Mouse (Mus musculus) right cerebral cortex, postnatal 10 days (tissue): ENCODE results near the gene Scamp3.

Source experiments
- DNase-seq, 2 experiments: peaks; one replicate each; pipeline ENCODE4 v3.0.0; 2021; ENCODE audit warnings: low spot score in 2 of 2

Scamp3 gene

DNA sequence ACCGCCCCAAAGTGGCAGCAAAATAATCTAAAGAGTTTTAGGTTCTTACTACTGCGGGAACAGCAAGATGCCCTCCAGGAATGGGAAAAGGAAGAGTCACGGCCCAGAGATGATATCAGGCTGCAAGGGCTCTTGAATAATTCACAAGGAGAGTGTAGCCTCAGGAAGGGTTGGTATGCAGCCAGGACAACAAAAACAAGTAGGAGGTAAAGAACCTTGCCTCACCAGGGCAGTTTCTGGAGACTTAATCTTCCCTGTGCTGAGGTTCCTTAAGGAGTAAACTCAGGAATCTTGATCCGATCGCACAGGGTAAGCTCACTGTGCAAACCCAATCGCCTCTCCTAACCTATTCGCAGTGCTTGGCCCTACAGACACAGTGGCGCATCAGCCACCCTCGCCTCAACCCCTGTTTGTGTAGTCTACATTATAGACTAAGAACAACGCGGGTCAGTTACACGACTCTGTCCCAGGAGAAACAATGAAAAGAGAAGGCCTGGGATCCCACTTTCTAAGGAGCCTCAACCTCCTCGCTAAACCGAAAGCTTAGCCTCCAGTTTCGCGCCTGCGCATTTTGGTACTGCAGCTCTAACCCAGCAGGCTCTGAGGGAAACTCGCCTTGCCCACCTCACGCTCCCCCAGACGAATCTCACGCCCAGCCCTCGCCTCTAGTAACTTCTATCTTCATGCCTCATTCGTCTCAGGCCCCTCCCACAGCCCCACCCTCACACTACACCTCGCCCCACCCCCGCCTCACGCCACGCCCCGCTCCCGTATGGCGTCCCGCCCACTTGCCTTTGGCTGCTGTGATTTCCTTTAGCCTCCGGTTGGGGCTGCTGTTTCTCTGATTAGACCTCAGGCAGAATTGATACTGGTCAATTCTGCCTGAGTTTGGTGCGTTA is 19.0 kb downstream of the Scamp3 start:
- peak; percentile 91 to 92 for DNase-seq

- no peak for DNase-seq
Measured at GRCm38 (mm10) chr3:89199839-89200238, 22.6 kb downstream of the Scamp3 start.

- DNase-seq: peak; percentile 93
Measured at GRCm38 (mm10) chr3:89202253-89203141, 25.2 kb downstream of the Scamp3 start, which contains the start of gene Gba. Gene Gba, plus strand, starts transcription at chr3:89202928.

DNA sequence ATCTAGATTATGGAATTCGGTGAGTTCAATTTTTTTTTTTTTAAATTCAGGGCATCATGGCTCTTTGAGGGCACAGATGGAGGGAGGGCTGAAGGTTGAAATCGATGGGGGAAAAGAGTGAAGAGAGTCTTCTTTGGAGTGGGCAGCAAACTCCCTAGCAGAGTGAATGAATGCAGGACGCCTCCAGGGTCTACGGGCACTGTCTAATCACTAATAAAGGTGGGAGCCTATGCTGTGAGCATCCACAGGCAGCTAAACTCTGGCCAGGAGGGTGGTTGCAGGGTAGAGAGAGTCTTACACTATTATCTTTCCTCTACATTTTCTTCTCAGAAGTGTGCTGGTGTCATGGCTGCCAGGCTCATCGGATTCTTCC is 25.9 kb downstream of the Scamp3 start:
- DNase-seq: no peak

DNA sequence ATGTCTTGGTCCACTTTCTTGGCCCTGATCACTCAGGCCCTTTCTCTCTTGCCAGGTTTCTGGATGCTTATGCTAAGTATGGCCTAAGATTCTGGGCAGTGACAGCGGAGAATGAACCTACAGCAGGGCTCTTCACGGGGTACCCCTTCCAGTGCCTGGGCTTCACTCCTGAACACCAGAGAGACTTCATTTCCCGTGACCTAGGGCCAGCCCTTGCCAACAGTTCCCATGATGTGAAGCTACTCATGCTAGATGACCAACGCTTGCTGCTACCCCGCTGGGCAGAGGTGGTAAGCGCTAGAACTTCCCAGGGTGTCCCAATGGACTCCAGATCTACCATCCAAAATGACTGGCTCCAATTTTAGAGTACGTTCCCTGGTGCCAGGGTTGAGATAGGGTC is 28.8 kb downstream of the Scamp3 start:
- no peak for DNase-seq

- DNase-seq: no peak
Measured at GRCm38 (mm10) chr3:89206695-89207094, 29.4 kb downstream of the Scamp3 start.

DNA sequence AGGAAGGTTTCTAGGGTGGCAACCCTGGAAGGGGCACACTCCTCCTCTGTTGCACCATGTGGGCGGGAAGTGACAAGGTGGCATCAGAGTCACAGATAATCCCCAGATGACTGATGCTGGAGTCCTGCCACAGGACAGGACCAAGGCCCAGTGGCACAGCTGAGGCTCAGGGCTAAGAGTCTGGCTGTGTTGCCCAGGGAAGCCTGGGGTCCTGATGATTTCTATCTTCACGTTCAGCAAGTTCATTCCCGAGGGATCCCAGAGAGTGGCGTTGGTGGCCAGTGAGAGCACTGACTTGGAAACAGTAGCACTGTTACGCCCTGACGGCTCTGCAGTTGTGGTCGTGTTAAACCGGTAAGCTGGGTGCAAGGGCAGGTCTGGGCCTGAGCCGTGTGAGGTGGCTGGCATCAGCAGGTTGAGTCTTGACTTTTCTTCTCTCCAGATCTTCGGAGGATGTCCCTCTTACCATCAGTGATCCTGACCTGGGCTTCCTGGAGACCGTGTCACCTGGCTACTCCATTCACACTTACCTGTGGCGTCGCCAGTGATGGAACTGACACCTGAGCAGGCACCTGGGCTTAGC is 30.9 kb downstream of the Scamp3 start:
- DNase-seq: no peak

DNA sequence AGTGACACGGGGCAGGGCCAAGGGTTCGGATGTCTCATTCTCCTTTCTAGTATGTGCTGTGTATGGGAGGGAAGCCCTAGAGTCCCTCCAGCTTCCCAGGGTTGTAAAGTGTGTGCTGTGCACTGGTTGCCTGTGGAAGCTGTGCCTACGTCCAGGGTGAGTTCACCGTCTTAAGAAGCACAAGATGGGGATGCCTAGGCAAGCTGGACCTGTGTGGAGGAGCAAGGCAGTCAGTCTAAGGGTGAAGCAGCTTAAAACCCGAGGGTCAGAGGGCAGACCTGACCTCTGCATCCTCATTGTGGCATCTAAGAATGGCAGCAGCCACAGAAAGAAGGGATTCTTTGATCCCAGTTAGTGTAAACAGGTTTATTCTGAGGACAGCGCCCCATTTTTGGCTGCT is 31.5 kb downstream of the Scamp3 start:
- DNase-seq: no peak

GRCm38 (mm10) chr3:89209731-89210130 is 32.5 kb downstream of the Scamp3 start:
- no peak for DNase-seq

- no peak for DNase-seq
Measured at GRCm38 (mm10) chr3:89210162-89210561, 32.9 kb downstream of the Scamp3 start.

DNA sequence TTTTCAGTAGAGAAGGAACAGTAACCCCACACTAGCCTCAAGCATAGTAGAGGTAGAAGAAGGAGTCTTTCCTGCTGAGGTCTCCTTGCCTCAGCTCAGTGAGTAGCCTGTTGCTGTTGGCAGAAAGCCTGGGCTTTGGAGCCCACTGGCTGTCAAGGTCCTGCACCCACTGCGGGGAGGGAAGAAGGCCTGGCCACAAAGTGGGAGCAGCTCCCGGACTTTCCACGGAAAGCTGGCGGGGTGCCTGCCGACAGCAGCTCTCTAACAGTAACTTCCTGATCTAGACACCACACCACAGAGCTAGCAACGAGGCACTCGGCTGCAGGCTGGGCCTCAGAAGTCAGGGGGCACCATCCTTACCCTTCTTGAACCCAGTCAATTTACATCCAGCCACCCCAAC is 33.5 kb downstream of the Scamp3 start:
- DNase-seq: no peak

DNA sequence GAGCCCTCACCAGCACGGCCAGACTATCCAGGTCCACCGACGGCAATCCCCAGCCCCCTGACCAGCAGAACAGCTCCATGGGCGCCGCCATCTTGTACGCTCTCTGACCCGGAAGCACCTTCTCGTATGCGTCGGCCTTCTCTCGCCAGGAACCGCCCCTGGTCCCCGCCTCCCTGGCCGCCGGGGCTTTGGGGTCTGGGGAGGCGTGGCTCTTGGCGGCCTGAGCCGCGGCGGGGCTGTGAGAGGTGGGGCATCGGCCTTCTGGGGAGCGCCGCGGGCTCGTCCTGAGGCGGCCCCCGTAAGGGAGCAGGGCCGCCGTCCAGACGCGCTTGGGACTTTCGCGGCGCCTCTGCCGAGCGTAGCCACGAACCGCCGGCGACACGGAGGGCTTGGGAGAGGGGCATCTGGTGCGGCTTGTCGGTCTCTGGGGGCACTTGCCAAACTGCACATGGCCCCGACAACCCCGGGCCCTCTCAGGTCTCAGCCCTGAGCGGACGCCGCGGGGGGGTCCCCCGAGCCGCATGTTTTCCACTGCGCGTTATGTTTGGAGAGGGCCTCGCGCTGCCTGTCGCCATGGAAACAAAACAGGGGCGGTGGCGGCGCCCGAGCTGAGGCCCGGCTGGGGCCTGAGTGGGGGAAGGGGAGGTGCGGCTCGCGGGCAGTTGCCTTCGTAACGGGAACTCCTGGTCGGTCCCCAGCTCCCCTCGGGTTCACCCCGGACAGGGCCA is 36.7 kb downstream of the Scamp3 start:
- peak; percentile 96 for DNase-seq

DNA sequence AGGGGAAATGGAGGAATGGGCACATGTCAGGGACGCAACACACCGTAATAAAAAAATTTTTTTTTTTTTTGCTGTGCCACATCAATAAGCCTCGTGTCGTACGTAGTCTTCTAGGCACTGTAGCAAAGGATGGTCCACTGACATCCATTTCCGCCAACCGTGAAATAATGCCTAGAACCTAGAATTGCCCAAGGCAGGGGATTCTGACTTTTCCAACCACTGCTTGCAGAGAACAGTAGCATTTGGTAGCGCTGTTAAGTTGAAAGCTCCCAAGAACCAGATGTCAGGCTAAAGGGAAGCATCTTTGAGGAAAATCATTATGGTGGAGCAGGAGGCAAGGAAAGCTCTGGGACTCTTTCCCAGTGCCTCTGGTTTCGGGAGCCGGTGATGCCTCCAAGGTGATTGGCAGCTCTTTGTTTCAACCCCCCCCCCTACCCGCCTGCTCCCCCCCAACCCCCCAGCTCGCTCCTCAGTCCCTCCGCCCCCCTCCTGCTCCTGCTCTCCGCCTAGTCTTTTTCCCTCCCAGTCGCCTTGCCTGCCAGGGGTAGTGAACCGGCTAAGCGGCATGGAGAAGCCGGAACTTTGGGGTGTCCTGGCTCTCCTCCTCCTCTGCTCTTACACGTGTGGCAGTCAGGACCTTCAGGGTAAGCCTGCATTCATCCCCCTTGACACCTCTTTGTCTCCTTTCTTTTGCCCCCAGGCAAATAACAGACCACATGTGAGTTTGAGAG is 37.6 kb downstream of the Scamp3 start, which contains the start of gene Thbs3:
Gene Thbs3, plus strand, starts transcription at position 500 of the 731 bp plus-strand sequence.
- peak; percentile 48 to 63 for DNase-seq

GRCm38 (mm10) chr3:89215853-89216252 is 38.6 kb downstream of the Scamp3 start:
- peak; percentile 92 for DNase-seq

GRCm38 (mm10) chr3:89216407-89216806 is 39.1 kb downstream of the Scamp3 start:
- peak in 1 of 2 experiments; percentile 19 for DNase-seq

GRCm38 (mm10) chr3:89218271-89218670 is 41.0 kb downstream of the Scamp3 start:
- no peak for DNase-seq

DNA sequence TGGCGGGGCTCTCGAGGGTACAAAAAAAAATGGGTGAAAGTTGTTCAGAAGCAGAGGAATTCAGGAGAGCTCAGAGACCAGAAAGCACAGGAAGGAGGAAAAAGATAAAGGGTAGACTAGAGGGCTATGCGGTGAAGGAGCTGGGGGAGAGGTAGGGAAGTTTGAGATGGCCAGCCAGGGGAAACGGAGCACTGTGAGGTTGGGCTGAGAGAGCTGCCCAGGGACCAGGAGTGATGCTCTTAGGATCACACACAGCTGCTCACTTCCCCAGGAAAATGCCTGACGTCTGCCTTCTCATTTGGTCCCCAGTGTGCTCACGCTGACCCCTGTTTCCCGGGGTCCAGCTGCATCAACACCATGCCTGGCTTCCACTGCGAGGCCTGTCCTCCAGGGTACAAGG is 42.3 kb downstream of the Scamp3 start:
- DNase-seq: no peak

DNA sequence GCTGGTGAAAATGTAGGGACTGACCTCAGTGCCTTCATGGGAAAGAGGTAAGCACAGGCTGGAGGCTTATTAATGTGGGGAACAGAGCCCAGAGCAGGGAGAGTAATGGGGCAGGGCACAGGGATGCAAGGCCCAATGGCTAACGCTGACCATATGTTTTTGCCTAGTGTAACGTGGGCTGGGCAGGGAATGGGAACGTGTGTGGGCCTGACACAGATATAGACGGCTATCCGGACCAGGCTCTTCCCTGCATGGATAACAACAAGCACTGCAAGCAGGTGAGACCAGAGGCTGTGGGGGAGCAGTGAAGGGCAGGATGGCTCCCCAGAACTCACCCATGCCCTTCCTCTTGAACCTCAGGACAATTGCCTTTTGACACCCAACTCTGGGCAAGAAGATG is 43.9 kb downstream of the Scamp3 start:
- DNase-seq: no peak

- no peak for DNase-seq
Measured at GRCm38 (mm10) chr3:89224796-89225195, 47.5 kb downstream of the Scamp3 start.

DNA sequence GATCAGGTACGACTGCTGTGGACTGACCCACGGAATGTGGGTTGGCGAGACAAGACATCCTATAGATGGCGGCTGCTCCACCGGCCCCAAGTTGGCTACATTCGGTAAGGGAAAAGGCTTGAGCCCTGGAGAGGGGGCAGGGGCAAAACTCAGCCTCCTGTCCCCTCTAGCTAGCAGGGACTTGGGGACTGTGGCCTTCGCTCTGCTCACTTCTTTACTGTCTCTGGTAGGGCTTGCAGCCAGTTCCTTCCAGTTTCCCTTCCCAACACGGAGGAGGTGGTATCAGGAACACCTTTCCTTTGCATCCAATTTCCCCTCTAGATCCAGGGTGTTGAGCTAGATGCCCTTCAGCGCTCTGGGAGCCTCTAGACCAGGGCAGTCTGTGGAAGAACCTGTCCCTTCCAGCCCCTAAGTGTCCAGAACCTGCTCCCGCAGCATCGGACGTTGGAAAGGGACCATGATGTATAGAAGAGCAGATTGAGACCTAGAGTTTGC is 48.1 kb downstream of the Scamp3 start:
- DNase-seq: no peak

- peak; percentile 76 to 85 for DNase-seq
Measured at GRCm38 (mm10) chr3:89225918-89226317, 48.6 kb downstream of the Scamp3 start.
